Mouse (Mus musculus) brain, embryonic 14.5 days (tissue): Measurements from ENCODE around the gene Gphb5. TPM values are rescaled to one million over a fixed set of nuclear protein-coding genes. Genes with fewer than 3 reads are reported as not detected.

Experiments
- DNase-seq: peaks from one replicate; pipeline ENCODE4 v3.0.0-alpha.2; 2011; ENCODE audit warnings: low read depth
- CTCF ChIP-seq: fragments of 200-500 bp; IDR thresholded peaks from 2 replicates; pipeline ENCODE4 v1.5.1; 2012; ENCODE audit warnings: inconsistent platforms, mild to moderate bottlenecking, moderate library complexity, borderline replicate concordance; ENCODE audit not compliant: insufficient read depth, insufficient read length; ENCODE audit errors: extremely low read depth
- POLR2A ChIP-seq: fragments of 200-500 bp; IDR thresholded peaks from 2 replicates; pipeline ENCODE4 v1.6.1; 2012; ENCODE audit warnings: mild to moderate bottlenecking, inconsistent platforms, borderline replicate concordance; ENCODE audit not compliant: poor library complexity, insufficient read depth, insufficient read length, severe bottlenecking; ENCODE audit errors: extremely low read depth
- polyA plus RNA-seq: library from polyadenylated mRNA; depleted of rRNA; stranded (reverse); fragments of >200 nt; gene quantifications from 2 replicates; pipeline ENCODE4 v1.2.3, GENCODE M21; 2012; rRNA removed

The Gphb5 gene
- polyA plus RNA-seq, 1 experiment, result 0.05 TPM

- TF ChIP-seq CTCF (no peak), POLR2A (no peak)
- DNase-seq, result no peak
Observed at GRCm38 (mm10) chr12:75362456-75362855, 54.1 kb downstream of the Gphb5 start.

Other genes starting within 250 kb of the Gphb5 start
- gene Kcnh5, start 239.4 kb downstream of the Gphb5 start, polyA plus RNA-seq, result 0.87 and 1.2 TPM in 2 replicates
- 14.1 and 24.2 TPM in 2 replicates for gene Rhoj, start 108.5 kb downstream of the Gphb5 start, polyA plus RNA-seq
- gene Ppp2r5e, start 179.5 kb upstream of the Gphb5 start, polyA plus RNA-seq, result 36.1 and 48.3 TPM in 2 replicates